Mouse (Mus musculus) mammary gland, adult 2 months (tissue): ENCODE results near the gene Vmn1r159. TPM values are rescaled to one million over a fixed set of nuclear protein-coding genes. Genes with fewer than 3 reads are reported as not detected.

Source experiments
- polyA plus RNA-seq: library from polyadenylated mRNA; depleted of rRNA; stranded (reverse); fragments of >200 nt; gene quantifications from 2 replicates; pipeline ENCODE4 v1.2.3, GENCODE M21; 2012; ENCODE audit warnings: low replicate concordance; rRNA removed

Gene Vmn1r159
- not detected in 2 replicates for polyA plus RNA-seq

GRCm38 (mm10) chr7:22843505-22843904, at the start of gene Vmn1r159:
Gene Vmn1r159 (minus strand): TSS chr7:22843605.

DNA sequence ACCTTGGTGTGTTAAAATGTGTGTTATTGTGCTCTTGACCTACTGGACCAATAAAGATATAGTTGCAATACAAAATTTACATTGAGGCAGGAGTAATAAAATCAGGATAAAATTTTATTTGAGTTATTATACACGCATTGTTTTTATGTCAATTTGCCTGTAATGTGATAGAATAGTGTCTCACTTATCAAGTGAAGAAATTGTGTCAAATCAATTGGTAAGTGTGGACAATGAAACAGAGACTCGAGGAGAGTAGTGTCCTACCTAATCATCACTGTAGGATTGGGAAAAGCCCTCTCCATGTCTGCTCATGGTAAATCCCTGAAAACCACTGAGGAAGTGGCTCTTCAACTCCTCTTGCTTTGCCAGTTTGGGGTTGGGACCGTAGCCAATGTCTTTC, 27.5 kb upstream of the Vmn1r159 start, which contains the start of gene Vmn1r160:
TSS of gene Vmn1r160 (plus strand) at position 301 of the 400 bp plus-strand sequence.

Other genes with a start within 250 kb of the Vmn1r159 start
- gene Vmn1r155, start 185.6 kb downstream of the Vmn1r159 start, polyA plus RNA-seq, result not detected in 2 replicates
- gene Gm8693, start 151.3 kb downstream of the Vmn1r159 start, polyA plus RNA-seq, result not detected in 2 replicates
- gene Gm4567, start 123.9 kb downstream of the Vmn1r159 start, polyA plus RNA-seq, result not detected in 2 replicates
- gene Vmn1r157, start 81.9 kb downstream of the Vmn1r159 start, polyA plus RNA-seq, result not detected in 2 replicates
- gene Vmn1r158, start 52.8 kb downstream of the Vmn1r159 start, polyA plus RNA-seq, result not detected in 2 replicates
- not detected in 2 replicates for gene Vmn1r160, start 27.6 kb upstream of the Vmn1r159 start, polyA plus RNA-seq
- gene Gm4214, start 141.1 kb upstream of the Vmn1r159 start, polyA plus RNA-seq, result not detected in 2 replicates
- not detected in 2 replicates for gene Gm4216, start 176.3 kb upstream of the Vmn1r159 start, polyA plus RNA-seq
- gene Vmn1r163, start 211.9 kb upstream of the Vmn1r159 start, polyA plus RNA-seq, result not detected in 2 replicates
- not detected in 2 replicates for gene Gm8720, start 223.9 kb upstream of the Vmn1r159 start, polyA plus RNA-seq